Mouse (Mus musculus) kidney, adult 11 months (tissue): ENCODE measurements around the gene Abcb7.

ENCODE experiments used
- DNase-seq: peaks from one replicate; pipeline ENCODE4 v3.0.0; 2022

Gene Abcb7

DNA sequence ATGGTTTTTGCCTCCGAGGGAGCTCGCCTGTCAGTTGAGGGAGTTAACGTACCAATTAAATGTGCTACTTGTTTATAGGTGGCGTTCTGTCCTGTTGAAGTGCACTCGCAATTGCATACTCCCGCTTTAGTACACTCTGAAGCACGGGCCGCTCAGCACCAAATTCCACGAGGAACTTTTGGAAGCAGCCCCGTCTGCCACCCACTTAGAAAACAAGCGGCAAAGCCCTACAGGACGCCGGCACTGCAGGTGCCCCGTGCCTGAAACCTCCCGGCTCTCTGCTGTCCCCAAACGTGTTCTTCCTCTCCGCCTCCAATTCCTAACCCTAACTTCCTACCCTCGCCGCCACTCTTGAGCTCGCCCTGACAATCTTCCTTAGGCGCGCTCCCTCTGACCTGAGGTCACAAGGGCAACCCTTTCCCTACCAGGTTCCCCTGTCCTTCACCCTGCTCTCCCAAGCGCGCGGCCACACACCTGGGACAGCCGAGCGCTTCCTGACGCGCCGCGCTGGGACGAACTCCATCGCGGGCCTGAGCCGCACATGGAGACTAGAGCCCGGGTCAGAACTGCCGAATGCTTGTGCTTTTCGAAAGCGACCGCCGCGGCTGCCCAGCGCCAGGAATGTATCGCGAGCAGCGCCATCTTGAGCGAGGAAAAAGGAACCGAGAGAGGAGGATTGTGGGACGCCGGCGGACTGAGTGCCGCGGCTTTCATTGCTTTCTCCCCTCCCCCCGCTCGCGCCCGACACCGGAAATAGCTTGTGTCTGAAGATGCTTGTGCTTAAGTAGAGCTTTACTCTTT, at the start of gene Abcb7:
Gene Abcb7 (minus strand): TSS at position 674 of the 801 bp plus-strand sequence.
- peak; percentile 81 for DNase-seq

DNA sequence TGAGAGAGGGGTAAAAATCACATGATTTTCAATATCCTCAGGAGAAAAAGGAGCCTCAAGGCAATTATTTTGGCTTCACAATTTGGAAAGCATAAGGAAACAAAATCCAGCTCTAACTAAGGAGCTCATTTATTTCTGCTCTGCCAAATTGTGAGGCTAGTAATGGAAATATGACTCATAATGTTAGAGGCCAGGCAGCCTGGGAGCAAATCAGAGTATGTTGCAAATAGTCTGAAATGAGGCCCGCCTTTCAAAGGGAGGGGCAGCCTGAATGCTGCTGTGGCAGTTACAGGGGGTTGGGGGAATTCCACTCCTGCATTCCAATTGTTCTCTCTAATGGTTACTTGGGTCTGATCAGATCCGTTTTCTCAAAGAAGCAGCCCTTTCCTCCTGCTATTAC, 48.1 kb upstream of the Abcb7 start:
- DNase-seq = no peak

DNA sequence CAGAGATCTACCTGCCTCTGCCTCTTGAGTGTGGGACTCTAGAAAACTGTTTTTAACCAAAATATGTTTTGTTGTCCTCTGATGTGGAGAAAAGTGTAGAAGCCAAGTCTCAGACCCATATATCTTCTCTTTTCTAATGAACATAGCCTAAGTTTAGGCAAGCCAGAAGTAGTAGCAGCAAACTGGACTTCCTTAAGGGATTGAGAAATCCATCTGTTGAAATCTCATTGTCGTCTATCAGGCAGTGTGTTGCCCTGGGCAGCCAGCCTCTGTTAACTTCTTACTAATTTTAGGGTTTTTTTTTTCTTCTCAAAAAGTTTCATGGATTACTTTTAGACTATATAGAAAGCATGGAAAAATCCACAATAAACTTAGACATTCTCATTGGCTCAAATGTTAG, 38.8 kb upstream of the Abcb7 start:
- DNase-seq = no peak

DNA sequence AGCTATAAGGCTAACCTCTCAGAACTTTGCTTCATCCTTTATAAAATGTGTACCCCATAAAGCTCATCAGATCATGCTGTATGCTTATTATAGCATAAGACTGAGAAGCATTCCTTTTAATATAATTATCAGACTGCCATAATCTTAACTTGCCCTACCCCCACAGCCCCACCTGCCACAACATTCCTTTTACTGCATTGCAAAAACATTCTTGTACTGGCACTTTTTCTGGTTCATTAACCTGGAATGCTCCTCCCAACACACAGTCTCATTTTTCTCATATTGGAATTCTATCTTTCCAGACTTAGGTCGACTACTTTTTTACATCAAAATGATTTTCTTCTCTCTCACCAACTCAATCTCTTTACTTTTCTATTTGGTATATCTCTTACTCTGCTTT, 19.8 kb upstream of the Abcb7 start:
- DNase-seq = peak; percentile 23

DNA sequence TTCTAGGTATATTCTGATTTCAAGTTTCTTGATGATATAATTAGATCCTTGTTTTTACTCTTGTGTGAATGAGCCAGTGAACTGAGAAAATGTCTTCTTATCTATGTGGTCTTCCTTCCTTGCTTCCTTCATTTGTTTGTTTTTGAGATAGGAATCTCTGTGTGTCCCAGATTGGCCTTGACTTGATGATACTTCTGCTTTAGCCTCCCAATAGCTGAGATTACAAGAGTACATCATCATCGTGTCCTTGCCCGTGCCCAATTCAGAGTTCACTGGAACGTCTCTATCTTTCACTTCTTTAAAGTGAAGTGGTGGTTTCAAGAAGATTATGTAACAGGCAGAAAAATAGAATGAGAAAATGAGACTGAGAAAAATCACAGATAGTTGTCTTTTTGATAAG, 14.5 kb upstream of the Abcb7 start:
- no peak for DNase-seq

DNA sequence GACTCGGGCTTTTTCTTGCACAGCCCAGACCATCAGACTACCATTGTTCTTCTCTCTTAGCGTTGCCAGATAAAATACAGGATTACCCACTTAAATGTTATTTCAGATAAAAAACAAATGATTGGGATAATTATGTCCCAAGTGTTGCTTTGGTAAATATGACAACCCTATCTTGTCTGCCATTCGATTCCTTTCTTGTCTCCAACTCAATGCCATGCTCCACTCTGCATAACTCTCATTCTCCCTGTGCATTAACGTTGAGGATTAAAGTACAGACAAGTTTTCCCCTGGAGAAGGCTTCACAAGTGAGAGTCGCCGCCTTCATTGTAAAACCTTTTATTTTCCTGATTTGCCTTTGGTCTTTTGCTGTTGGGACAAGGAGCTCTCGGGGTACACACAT, 339 bp upstream of the Abcb7 start:
- no peak for DNase-seq

DNA sequence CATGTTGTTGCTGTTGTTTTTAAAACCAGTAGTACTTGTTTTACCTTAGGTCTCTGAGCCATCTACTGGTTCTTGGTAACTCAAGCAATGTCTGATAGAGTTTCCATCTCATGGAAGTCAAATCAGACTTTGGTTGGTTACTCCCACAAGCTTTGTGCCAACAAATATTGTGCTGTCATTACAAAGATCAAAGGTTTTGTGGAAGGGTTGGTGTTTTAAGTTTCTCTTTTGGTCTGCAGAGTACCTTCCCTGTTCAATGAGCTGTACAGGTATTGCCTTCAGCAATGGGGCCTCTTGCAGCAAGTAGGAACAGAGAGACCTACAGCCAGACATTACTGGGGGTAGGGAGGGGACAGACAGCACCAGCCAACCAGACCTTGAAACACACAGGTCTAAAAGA, 5.5 kb downstream of the Abcb7 start:
- no peak for DNase-seq

DNA sequence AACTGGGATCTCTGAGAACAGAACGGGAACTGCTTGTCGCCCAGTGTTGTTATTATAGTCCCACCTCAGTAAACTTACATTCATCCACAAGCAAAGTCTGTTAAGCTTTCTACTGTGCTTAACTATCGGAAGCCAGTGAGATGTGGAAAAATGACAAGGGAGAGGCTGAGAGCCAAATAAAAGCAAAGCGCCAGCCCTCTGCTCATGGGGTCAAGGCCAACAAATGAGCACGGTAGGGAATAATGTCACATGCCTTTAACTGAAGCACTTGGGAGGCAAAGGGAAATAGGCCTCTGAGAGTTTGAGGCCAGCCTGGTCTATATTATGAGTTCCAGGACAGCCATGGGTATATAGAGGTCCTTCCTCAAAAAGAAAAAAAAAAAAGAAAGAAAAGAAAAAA, 11.2 kb downstream of the Abcb7 start:
- DNase-seq = no peak

DNA sequence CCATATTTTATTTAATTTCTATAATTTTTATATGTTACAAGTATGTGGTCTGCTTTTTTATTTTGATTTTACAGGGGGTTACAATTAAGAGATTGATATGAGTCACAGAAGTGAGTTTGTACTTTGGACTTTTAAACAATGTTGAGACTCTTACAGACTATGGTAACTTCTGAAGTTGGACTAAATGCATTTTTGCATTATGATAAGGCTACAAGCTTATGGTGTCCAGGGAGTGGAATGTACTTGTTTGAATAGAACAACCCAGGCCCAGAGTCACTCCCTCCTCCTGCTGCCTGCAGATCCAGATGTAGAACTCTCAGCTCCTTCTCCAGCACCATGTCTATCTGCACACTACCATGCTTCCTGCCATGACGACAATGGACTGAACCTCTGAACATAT, 12.5 kb downstream of the Abcb7 start:
- DNase-seq = no peak

DNA sequence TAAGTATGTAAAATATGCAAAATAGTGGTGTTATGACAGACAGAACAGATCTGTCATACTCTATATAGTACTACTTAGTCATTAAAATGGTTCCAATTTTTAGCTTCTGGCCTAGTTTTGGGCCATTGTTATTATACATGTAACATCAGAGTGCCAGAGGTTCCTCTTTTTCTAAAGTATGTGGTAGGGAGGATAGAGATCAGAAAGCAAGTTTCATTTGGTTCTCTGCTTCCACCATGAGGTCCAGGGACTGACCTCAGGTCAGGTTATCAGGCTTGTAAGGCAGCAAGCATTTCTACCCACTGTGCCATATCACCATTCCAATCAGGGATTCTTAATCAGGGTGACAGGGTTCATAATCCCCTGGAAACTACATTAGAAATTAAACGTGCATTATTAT, 16.1 kb downstream of the Abcb7 start:
- no peak for DNase-seq

DNA sequence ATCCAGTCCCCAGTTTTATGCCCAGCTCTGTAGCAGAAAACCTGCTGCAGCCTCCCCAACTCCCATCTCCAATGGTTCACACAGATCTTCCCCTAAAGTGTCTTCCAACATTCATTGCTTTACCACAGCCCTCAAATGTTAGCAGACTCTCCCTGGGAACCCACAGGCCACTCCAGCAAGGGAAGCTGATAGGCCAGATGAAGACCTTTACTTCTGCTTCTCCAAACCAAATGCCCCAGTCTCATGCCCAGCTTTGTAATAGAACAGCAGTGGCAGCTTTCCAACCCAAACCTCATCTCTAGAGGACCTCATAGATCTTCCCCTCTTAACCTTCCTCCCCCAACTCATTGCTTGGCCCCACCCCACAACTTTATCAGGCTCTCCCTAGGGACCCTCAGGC, 54.0 kb downstream of the Abcb7 start:
- no peak for DNase-seq

DNA sequence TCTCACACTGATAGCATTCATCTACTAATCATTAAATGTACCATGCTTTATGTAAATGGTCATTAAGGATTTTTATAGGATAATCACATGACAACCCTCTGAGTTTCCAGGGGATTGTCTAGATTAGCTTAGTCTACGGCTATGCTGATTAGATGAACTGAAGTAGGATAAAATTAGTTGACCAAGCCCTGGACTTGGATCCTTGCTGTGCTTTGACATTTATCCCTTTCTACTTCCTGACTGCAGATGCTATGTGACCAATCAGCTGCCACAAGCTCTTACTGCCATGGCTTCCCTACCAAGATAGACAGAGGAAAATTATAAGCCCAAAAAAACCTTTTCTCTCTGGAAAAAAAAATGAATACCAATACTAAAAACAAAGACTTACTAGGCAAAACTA, 57.8 kb downstream of the Abcb7 start:
- no peak for DNase-seq

DNA sequence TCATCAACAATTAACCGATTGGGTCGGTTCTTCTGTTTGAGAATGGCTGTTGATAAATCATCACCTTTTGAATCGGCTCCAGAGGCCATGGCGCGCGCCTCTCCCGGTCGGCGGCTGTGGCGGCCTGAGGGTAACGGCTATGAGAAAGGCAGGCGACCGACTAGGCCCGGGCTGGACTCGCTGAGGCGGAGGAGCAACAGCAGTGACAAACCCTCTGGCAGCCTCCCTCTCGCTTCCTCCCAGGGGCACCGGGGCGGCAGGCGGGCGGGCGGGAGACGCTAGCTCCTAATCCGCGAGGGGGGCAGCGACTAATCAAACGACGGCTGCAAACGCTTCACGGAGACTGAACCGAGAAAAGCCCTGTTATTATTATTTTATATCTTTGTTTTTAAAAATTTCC, 65.5 kb downstream of the Abcb7 start:
- peak; percentile 11 for DNase-seq

DNA sequence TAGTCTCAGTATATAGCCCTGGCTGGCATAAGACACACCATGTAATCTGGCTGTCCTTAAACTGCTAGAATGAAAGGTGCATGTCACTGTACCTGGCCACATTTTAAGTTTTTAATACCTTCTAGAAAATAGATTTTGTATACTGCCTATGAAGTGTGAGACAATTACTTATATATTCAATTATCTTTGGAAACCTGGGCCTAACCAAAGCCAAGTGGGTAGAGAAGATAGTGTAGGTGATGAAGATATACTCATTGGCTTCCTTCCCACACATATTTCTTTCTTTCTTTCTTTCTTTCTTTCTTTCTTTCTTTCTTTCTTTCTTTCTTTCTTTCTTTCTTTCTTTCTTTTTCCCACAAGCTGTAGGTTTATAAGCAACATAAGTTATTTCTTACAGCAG, 121.9 kb downstream of the Abcb7 start:
- DNase-seq = no peak

DNA sequence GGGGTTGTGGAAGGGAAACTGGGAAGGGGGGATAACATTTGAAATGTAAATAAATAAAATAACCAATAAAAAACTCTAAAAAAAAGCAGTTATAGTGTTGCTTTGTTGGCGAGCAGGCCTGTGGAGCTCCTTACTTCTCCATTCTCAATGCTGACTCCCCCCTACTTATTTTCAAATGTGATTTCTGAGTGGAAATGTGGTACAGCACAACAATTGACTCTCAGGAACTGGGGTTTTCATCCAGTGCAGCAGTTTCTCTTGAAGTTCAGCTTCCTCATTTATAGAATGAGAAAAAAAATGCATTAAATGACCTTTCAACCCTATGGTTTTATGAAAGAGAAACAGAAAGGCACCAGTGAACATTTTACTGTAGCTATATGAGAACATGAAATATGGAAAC, 133.8 kb downstream of the Abcb7 start:
- DNase-seq = no peak

DNA sequence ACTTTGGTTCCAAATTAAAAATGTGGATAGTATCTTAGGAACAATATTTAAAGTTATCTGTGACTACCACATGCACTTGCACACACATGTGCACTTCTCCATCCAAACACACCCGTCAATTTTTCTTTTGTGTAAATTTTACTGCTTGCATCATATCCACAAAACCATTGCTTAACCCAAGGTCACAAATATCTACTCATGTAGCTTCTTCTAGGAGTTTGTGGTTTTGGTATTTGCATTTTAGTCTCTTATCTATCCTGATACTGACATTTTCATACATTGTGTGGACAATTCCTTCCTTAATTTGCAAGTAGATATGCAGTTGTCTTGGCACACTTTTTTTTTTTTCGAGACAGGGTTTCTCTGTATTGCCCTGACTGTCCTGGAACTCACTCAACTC, 149.3 kb downstream of the Abcb7 start:
- no peak for DNase-seq

DNA sequence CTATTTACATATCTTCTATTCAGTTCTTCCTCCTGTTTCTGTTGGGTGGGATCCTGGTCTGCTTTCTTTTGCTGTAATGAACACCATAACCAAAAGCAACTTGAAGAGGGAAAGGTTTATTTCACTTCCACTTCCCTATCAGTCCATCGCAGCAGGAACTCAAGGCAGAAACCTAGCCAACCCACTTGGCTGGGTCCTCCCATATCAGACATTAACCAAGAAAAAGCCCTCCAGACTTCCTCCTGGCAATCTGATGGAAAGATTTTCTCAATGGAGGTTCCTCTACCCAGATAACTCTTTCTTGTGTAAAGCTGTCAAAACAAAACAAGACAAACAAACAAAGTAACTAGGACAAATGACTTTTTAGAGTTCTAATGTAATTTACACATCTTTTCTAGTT, 151.2 kb downstream of the Abcb7 start:
- DNase-seq = no peak

DNA sequence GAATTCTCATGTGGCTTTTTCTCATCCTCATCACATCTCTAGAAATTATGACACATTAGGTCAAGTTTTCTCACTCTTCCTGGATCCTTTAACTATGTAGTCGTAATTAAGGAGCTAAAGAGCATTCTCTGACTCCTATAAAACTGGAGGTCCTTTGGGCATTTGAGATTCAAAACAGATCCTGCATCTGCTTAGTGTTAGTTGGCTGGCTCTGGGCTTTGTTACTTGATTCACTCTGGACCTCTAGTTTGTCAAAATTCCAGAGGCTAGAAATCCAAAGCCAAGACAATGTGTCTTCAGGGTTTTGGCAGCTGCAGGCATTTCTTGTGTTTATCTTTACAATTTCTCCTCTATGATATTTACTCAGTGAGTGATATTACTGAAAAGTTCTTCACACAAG, 157.1 kb downstream of the Abcb7 start:
- DNase-seq = no peak
